Mouse (Mus musculus) cerebellum, adult 11 months (tissue): ENCODE measurements around the gene Zbtb20.

Source experiments
- DNase-seq: peaks from one replicate; pipeline ENCODE4 v3.0.0; 2022

Gene Zbtb20

GRCm38 (mm10) chr16:43575507-43575906, 699.8 kb downstream of the Zbtb20 start:
- DNase-seq, result no peak

- DNase-seq, result no peak
These were observed 701.7 kb downstream of the Zbtb20 start for GRCm38 (mm10) chr16:43577399-43577798.

DNA sequence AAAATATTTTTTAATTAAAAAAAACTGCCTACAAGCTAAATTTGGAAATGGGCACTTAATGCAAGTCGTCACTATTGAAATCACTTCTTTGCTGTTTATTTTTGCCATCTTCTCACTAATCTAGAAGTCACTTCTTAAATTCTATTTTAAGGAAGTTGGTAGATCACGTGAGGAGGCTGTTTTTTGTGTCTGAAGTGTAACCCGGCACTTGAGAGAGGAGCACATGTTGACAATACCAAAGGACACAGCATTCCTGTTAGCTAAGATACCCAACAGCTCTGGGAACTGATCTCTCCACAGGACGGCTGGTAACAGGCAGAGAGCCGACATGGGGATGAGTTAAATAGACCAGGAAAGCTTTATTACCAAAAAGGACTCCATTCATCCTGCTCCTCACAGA, 702.7 kb downstream of the Zbtb20 start:
- no peak for DNase-seq

DNA sequence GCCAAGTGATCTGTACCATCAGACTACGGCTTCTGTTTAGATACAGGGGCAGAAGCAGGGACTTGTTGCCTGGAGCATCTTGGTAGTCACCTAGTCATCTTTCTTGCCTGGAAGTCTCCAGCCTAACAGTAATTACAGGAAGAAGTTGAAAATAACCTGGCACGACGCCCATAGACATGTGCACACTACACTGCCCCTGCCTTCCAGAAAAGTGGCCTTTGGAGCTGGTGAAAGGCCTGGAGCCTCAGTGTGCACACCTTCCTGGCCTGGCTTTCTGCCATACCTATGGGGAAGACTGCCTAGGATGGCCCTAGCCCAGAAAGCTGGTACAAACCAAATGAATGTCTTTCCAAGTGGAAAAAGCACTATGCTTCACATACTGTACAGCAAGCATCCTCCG, 703.4 kb downstream of the Zbtb20 start:
- peak; percentile 77 for DNase-seq

DNA sequence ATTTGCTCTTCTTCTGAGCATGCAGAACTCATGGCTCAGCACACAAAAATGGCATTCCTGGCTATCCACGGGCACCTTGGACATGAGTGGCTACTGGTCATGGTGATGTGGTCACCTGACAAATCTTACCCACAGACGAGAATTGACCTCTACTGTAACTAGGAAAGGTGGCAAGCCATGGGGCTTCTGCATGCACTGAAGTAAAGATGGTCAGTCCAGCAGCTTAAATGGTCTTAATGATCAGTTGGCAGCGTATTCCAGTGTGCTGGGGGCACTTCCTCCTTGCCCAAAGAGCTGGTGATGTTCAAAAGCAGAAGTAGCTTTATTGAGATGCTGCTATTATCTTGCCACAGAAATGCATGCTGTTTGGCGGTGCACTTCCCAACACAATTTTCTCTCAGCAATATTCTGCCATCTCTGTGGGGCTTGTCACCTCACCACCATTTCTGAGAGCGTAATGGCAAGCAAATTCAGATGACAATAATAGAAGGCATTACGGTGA, 704.7 kb downstream of the Zbtb20 start:
- DNase-seq, result no peak

DNA sequence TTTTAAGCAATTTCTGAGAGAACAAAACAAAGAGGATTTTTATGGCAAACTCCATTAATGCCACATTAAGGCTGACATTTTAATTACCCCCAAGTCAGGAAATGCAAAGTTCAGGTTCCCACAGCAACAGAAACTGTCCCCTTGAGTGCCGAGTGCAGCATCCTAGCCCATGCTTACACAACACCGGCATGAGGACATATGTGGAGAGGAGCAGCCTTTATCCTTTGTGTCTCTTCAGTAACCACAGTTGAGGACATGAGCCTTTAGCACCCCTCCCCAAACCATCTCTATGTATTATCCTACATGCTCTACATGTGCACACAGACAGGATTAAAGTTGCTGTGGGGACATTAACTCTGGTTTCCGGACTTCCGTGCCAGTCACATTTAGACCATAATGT, 705.9 kb downstream of the Zbtb20 start:
- DNase-seq, result no peak

- DNase-seq, result no peak
These were observed 711.3 kb downstream of the Zbtb20 start for GRCm38 (mm10) chr16:43586859-43587429.

DNA sequence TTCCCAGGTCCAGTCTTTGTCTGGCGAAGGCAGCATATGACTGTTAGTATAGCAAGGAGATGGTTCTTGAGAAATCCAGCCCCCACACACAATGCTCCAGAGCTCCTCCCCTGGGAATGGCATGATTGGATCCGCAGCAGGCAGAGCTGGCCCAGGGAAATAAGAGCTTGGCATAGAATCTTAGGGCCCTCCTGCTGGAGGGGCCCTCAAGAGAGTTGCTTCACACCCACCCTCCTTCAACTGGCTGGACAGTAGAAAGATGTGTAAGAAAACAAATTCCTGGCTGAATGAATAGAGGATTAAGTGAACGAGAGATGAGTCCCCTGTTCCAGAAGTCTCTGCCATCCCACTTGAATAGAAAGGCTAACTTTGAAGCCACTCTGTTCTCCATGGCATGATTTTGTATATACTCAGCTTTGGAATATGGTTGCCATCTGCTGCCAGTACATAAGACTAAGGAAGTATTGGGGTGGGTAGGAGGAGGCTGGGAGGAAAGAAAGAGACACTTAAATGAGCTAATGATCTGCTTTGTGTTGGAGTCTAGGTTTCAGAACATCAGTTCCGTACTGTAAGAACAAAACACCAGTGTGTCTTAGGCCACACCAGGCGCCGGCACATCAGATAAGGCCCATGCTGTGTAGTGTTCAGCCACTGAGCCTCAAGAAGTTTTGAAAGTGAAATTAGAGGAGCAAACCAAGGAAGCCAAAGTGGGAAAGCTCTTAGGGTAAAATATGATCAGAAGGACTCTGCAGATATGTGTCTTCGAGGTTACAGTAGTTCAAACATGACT, 715.2 kb downstream of the Zbtb20 start:
- DNase-seq, result no peak

DNA sequence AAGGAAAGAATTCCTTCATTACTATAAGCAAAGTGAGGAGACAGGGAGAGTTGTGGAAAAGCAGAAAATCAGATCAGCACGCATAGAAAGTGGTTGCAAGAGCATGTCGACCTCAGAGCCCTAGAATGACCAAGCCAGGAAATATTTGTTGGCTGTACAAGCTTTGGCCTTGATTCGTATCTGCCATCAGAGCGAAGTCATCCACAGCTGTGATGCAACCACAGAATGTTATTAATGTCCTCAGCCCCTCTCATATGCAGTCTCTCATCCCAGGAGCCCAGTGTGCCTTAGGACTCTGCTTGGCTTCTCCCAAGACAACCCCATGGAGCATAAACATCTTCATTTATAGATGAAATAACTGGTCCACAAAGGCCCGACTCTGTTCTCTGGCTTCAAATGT, 716.4 kb downstream of the Zbtb20 start:
- DNase-seq, result no peak

DNA sequence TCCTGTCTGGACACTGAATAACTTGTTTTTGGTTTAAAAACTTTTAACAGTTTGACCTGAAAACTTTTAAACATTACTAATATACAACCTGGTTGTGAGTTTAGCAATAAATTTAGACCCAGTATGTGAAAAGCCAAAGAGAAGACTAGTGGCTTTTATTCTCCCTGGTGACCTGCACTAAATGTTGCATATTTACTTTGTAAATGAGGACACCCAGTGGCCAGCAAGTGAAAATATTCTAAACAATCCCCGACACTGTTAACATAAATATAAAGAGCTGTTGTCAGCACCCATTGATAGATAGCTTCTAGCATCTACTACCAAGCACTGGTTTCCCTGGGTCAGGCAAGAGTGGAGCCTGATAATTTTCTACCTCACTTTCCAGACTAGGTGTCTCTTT, 717.1 kb downstream of the Zbtb20 start:
- DNase-seq, result no peak

- DNase-seq, result no peak
These were observed 721.8 kb downstream of the Zbtb20 start for GRCm38 (mm10) chr16:43597375-43598060.

- no peak for DNase-seq
These were observed 724.0 kb downstream of the Zbtb20 start for GRCm38 (mm10) chr16:43599707-43600106.

- DNase-seq, result no peak
These were observed 726.9 kb downstream of the Zbtb20 start for GRCm38 (mm10) chr16:43602573-43602972.

GRCm38 (mm10) chr16:43603591-43604141, 728.0 kb downstream of the Zbtb20 start:
- no peak for DNase-seq

- DNase-seq, result no peak
These were observed 728.8 kb downstream of the Zbtb20 start for GRCm38 (mm10) chr16:43604399-43605013.

DNA sequence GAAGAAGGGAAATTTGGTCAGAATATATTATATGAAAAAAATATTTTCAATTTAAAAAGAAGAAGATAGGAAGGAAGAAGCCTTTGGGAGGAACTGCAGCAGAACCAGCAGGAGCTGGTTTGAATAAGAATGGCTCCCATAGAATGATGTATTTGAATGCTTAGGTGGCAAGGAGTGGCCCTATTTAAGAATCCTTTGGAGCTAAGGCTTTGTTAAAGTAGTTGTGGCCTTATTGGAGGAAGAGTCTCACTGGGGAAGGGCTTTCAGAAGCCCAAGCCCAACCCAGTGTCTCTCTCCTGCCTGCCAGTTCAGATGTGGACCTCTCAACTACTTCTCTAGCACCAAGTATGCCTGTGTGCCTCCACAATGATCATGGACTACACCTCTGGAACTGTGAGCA, 731.4 kb downstream of the Zbtb20 start:
- no peak for DNase-seq

DNA sequence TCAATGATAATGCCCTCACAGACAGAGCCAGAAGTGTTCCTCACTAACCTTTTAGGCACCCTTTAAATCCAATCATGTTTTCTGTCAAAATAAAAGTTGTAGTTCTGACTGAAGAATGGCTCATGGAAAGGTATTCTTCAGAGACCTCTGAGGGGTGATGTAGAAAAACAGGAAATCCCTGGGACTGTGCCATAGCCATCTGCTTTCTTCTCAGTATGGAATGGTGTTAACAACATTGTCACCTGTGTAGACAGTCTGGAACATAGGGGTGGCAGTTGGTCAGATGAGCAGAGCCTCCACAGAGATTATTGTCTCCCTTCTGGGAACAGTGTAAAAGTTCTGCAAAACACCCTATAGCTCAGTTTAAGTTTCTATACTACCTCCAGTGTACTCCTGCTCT, 732.4 kb downstream of the Zbtb20 start:
- no peak for DNase-seq

DNA sequence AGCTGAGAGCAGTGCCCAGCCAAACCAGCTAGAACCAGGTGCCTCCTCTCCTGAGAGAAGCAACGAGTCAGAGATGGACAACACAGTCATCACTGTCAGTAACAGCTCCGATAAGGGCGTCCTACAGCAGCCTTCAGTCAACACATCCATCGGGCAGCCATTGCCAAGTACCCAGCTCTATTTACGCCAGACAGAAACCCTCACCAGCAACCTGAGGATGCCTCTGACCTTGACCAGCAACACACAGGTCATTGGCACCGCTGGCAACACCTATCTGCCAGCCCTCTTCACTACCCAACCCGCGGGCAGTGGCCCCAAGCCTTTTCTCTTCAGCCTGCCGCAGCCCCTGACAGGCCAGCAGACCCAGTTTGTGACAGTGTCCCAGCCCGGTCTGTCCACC, 734.7 kb downstream of the Zbtb20 start:
- no peak for DNase-seq

DNA sequence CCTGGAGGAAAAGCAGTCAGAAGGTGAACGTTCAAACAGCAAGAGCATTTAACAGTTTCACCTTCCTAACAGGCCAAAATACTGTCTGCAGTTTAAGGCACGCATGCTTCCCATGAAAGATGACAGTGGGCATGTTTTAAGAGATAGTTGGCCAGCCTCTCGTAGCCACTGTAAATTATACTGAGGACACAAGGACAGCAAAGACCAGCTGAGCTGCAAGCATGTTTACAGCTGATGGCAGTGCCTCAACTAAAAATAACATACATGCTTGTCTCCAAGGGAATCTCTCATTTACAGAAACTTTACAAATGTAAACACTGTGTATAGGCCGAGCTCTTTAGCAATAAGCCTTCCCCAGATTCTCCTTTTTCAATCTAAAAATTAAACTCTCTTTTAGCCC, 740.7 kb downstream of the Zbtb20 start:
- DNase-seq, result no peak

DNA sequence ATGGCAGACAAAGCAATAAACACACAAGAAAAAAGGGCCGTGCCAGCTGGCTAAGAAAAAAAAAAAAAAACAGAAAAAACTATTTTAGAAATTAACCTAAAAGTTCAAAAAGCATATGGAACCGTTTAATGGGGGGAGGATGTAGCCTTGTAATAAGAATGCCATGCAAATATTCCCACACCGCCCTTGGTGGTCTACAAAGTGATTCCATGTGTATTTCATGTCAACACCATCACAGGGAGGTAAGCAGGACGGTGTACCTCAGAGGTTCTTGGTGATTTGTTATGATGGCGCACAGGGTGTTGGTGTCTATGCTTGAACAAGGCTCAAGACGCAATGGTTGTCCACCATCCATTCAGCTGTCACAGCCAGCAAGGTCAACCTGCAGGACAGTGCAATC, 741.7 kb downstream of the Zbtb20 start:
- DNase-seq, result no peak

DNA sequence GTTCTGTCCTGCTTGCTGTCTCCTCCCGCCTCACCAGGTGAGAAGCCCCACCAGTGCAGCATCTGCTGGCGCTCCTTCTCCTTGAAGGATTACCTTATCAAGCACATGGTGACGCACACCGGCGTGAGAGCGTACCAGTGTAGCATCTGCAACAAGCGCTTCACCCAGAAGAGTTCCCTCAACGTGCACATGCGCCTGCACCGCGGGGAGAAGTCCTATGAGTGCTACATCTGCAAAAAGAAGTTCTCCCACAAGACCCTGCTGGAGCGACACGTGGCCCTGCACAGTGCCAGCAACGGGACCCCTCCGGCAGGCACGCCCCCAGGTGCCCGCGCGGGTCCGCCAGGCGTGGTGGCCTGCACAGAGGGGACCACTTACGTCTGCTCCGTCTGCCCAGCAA, 742.6 kb downstream of the Zbtb20 start:
- no peak for DNase-seq

GRCm38 (mm10) chr16:43619277-43619676, 743.6 kb downstream of the Zbtb20 start:
- DNase-seq, result no peak

GRCm38 (mm10) chr16:43620359-43620758, 744.7 kb downstream of the Zbtb20 start:
- no peak for DNase-seq
